Mouse (Mus musculus) lung, postnatal 0 days (tissue): ENCODE data around the gene Ccdc86.

ENCODE experiments used
- CTCF ChIP-seq: IDR thresholded peaks from 2 replicates; pipeline ENCODE4 v1.5.1; 2016; ENCODE audit warnings: antibody characterized with exemption, mild to moderate bottlenecking
- EP300 ChIP-seq: IDR thresholded peaks from 2 replicates; pipeline ENCODE4 v1.6.1; 2016; ENCODE audit warnings: antibody characterized with exemption, mild to moderate bottlenecking, control low read depth

- TF ChIP-seq CTCF (no peak), EP300 (no peak)
Measured at GRCm38 (mm10) chr19:10905728-10906000, 43.4 kb downstream of the Ccdc86 start.
